Mouse (Mus musculus): ENCODE results near the gene Znrf1. TPM values are rescaled to one million over a fixed set of nuclear protein-coding genes. Genes with fewer than 3 reads are reported as not detected.
A peak's percentile ranks its signal among the peaks of the same experiment; 100 is the strongest.
"Not testable (repeated sequence)": the region's sequence is repeated elsewhere in the genome, so short reads cannot be mapped to it uniquely, and the experiment has no call there.

Gene Znrf1
- total RNA-seq (2021): 10 to 100 TPM; 66.2 to 69.2 TPM

- peak; percentile 86 to 89 for DNase-seq
- intact Hi-C loops (cut with DNase I): loop anchor here (1.0 to 10.0 kb wide), 3 partner anchors 14 to 288 kb away; no protein-coding TSS in a partner anchor
These were observed at the start of gene Znrf1 for GRCm38 (mm10) chr8:111536031-111536977. Gene Znrf1, plus strand, starts transcription at chr8:111536097.

DNA sequence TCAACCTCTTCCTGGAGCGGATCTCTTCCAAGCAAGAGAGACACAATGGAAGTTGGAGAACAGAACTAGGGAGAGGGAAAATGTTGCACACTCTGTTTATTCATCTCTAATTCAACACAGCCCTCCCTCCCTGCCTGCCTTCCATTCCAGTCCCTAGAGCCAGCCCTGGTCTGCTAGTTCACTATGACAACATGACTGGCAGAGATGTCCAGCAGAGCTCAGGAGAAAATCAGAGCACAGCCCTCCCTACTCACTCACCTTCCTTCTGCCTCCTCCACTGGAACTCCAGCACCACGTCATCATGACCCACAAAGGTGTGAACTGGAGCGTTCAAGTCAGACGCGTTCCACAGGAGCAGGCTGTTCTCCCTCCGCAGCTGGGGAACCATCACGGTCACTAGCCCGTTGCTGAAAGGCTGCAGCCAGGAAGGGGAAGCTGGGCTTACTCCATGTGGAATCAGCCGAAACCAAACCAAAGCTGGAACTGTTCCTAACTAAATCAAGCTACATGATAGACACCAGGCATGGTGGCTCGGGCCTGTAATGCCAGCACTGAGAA, 45.8 kb upstream of the Znrf1 start:
- intact Hi-C loops (cut with DNase I): no loop called here

DNA sequence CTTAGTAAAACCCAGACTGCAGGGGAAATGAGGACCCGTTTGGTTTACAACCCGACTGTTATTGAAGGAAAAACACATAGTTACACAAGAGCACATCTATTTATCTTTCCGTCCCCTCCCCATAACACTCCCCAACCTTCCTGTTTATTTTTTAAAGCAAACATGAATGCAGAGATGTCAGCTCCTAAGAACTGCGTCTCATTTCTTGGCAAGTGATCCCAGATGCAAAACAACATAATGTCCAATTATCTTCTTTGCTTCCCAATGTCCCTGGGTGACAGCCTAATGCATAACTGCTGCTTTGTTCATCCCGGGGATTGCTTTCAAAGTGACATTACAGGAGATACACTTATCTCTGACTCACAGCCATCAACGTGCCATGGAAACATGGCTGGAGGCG, 44.7 kb upstream of the Znrf1 start:
- intact Hi-C loops (cut with DNase I): no loop called here
- DNase-seq: no peak

More for the DNA sequence above, 45.8 kb upstream of the Znrf1 start:
- DNase-seq: no peak

DNA sequence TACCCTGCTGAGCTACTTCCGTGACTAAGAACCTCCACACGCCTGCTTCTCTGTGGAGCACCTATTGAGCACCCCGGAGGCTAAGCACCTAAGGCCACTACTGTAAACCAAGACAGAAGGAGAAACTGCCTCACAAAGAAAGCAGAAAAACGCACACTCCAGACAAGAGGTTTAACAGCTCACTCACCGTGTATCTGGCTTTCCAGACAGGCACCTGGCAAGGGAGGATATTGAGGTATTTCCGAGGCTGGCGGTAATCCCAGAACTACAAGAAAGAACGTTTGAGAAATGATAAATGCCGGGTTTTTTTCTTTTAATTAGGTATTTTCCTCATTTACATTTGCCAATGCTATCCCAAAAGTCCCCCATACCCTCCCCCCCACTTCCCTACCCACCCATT, 43.4 kb upstream of the Znrf1 start:
- intact Hi-C loops (cut with DNase I): no loop called here

GRCm38 (mm10) chr8:111493176-111493575, 42.7 kb upstream of the Znrf1 start:
- intact Hi-C loops (cut with DNase I): no loop called here
- no peak for DNase-seq

More for the DNA sequence above, 43.4 kb upstream of the Znrf1 start:
- peak in 1 of 2 experiments; percentile 43 for DNase-seq

DNA sequence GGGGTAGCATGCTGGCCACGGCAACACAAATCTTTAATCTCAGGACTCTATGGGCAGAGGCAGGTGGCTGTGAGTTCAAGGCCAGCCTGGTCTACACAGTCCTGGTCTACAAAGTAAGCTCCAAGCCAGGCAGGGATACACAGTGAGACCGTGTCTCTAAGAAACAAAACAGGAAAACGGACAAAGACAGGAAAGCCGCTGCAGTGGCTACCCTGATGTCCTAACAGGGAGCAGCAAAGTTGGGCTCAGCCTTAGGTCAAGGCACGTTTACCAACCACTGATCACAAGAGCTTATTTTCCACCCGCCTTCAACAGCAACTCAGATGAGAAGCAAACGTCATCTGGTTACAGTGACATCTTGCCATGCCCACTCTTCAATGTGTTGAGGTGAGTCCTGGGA, 39.6 kb upstream of the Znrf1 start:
- intact Hi-C loops (cut with DNase I): no loop called here
- peak in 1 of 2 experiments; percentile 21 for DNase-seq

GRCm38 (mm10) chr8:111498249-111498648, 37.6 kb upstream of the Znrf1 start:
- intact Hi-C loops (cut with DNase I); DNase-seq: not testable (repeated sequence)

- intact Hi-C loops (cut with DNase I): no loop called here
- DNase-seq: peak; percentile 45 to 51
These were observed 34.0 kb upstream of the Znrf1 start for GRCm38 (mm10) chr8:111501724-111502464.

GRCm38 (mm10) chr8:111508566-111508965, 27.3 kb upstream of the Znrf1 start:
- peak in 1 of 2 experiments; percentile 36 for DNase-seq
- intact Hi-C loops (cut with DNase I): loop anchor here (2.0 kb wide), 1 partner anchor 14 kb away; no protein-coding TSS in a partner anchor

DNA sequence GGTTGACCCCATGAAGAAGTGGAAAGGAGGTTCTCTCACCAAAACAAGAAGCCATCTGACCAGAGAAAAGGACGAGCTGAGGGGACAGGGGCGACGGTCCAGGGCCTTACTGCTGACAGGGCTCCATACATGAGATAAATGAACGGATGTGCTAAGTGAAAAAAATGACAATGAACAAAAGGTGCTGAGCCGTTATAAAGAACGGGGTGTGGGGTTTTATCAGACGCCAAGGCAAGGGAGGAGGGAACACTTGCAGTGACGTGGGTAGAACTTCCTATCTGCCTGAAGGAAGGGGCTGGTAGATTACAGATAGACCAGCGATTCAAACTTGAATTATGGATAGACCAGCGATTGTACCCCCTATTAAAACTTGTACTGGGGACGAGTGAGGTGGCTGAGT, 26.6 kb upstream of the Znrf1 start:
- peak in 1 of 2 experiments; percentile 23 for DNase-seq
- intact Hi-C loops (cut with DNase I): loop anchor here (2.0 kb wide), 1 partner anchor 14 kb away; no protein-coding TSS in a partner anchor

DNA sequence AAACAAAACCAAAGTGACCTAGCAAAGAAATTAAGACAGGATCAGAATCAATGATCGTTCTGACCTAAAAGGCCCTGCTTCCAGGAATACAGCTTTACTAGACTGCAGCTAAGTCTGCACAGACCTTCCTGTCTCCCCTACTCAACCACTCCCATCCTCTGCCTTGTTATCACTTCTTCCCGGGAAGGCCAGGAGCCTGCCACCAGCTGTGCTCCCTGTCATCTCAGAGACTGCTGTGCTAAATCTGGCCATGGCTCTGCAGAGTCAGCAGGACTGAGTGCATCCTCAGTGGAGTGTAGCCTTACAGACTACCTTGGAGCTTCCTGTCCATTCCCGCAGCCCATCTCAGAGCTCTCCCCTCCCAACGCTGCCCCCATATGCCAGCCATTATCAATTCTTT, 25.5 kb upstream of the Znrf1 start:
- intact Hi-C loops (cut with DNase I): no loop called here
- peak; percentile 51 to 58 for DNase-seq

GRCm38 (mm10) chr8:111512941-111513340, 23.0 kb upstream of the Znrf1 start:
- DNase-seq: peak; percentile 42 to 46
- intact Hi-C loops (cut with DNase I): no loop called here

- intact Hi-C loops (cut with DNase I): no loop called here
These were observed 22.5 kb upstream of the Znrf1 start for GRCm38 (mm10) chr8:111513446-111513845.

GRCm38 (mm10) chr8:111516451-111517035, 19.4 kb upstream of the Znrf1 start:
- intact Hi-C loops (cut with DNase I): no loop called here
- DNase-seq: no peak

More at GRCm38 (mm10) chr8:111513446-111513845, 22.5 kb upstream of the Znrf1 start:
- no peak for DNase-seq

DNA sequence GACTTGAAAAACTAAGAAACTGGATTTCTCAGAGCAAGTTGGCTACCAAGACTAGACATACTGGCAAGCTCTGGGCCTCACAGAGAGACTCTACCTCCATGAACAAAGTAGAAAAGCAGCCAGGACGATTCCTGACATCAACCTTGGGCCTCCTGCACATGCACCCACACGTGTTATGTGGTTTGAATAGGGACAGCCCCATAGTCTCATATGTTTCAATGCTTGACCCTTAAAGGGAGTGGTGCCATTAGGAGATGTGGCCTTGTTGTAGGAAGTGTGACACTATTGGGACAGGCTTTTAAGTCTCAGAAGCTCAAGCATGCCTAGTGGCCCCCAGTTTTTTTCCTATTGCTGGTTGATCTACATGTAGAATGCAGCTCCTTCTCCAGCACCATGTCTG, 18.4 kb upstream of the Znrf1 start:
- intact Hi-C loops (cut with DNase I): no loop called here
- no peak for DNase-seq

- peak; percentile 98 to 99 for DNase-seq
- intact Hi-C loops (cut with DNase I): no loop called here
These were observed 14.0 kb upstream of the Znrf1 start, which contains the start of gene Wdr59 for GRCm38 (mm10) chr8:111521713-111522429. Gene Wdr59, minus strand, starts transcription at chr8:111522092.

GRCm38 (mm10) chr8:111526403-111527024, 9.4 kb upstream of the Znrf1 start:
- intact Hi-C loops (cut with DNase I): no loop called here
- DNase-seq: no peak

GRCm38 (mm10) chr8:111527149-111527548, 8.7 kb upstream of the Znrf1 start:
- intact Hi-C loops (cut with DNase I): no loop called here
- no peak for DNase-seq

DNA sequence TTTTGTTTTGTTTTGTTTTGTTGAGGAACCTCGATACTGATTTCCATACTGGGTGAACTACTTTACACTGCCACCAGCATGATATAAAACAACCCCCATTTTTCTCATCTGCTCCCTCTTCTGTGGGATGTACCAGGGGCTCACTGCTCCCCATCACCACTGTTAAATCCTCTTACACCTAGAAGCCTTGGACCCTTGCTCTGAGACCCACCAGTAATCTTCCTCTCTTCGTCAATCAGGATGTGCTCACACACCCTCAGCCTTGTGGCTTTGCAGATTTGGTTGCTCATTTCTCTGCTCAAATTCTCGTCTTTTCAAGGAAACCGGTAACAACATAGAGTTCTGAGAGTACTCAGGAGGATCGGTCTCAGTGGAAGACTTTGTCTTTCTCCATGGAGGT, 7.8 kb upstream of the Znrf1 start:
- intact Hi-C loops (cut with DNase I): no loop called here
- no peak for DNase-seq

Measured in heart, postnatal 10 days (tissue).